Mouse (Mus musculus) layer of hippocampus, adult 9-10 months (tissue): ENCODE measurements around the gene Spink4.

Source experiments
- DNase-seq: peaks from one replicate; pipeline ENCODE4 v3.0.0; 2022; ENCODE audit warnings: low spot score

Spink4 gene

GRCm38 (mm10) chr4:40969781-40970591 lies 50.1 kb downstream of the Spink4 start:
- no peak for DNase-seq

GRCm38 (mm10) chr4:40970592-40970841 lies 50.7 kb downstream of the Spink4 start:
- no peak for DNase-seq

- DNase-seq, result peak; percentile 89
Measured at GRCm38 (mm10) chr4:40970842-40971701, 51.2 kb downstream of the Spink4 start, which contains the start of gene Nfx1. Gene Nfx1, plus strand, starts transcription at chr4:40970906.

GRCm38 (mm10) chr4:40971744-40972143 lies 51.9 kb downstream of the Spink4 start:
- DNase-seq, result no peak

GRCm38 (mm10) chr4:40974011-40974410 lies 54.2 kb downstream of the Spink4 start:
- DNase-seq, result no peak

GRCm38 (mm10) chr4:40975678-40976077 lies 55.8 kb downstream of the Spink4 start:
- no peak for DNase-seq

- DNase-seq, result no peak
Measured at GRCm38 (mm10) chr4:40976651-40977050, 56.8 kb downstream of the Spink4 start.

- no peak for DNase-seq
Measured at GRCm38 (mm10) chr4:40979430-40979829, 59.6 kb downstream of the Spink4 start.
